Mouse (Mus musculus) yolk sac, embryonic 10.5 days (tissue): ENCODE results near the gene Asrgl1.
"Not testable (repeated sequence)": the region's sequence is repeated elsewhere in the genome, so short reads cannot be mapped to it uniquely, and the experiment has no call there.

Source experiments
- DNase-seq: peaks from one replicate; pipeline ENCODE4 v3.0.0-alpha.2; 2017; ENCODE audit warnings: low spot score

Gene Asrgl1

DNA sequence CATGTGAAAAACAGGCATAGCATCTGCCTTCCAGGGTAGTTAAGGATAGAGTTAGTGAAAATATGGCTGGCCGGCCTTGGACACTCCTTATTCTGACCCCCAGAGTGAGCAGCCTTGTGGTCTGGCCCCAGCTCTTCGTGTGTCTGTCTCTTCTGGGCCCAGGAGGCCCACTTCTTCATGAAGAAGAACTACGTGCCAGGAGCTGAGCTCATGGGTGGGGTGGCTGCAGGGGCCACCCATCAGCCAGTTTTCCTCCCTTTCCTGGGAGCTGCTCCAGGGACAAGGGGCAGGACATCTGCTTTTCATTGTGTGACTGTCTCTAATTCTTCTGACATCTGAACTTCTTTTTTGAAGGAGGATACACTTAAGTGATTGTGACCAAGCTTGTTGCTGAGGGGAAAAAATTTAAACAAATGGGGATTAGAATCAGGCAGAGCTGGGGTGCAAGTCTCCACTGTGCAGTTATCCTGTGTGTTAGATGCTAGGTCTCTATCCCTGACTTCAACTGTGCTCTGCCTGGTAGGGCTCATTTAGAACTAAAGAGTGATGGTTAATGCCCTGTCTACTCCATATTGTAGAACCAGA lies 30.2 kb downstream of the Asrgl1 start:
- DNase-seq: no peak

- DNase-seq: no peak
Measured at GRCm38 (mm10) chr19:9103986-9104385, 31.4 kb downstream of the Asrgl1 start.

- no peak for DNase-seq
Measured at GRCm38 (mm10) chr19:9101062-9101457, 34.4 kb downstream of the Asrgl1 start.

GRCm38 (mm10) chr19:9100297-9101061 lies 35.0 kb downstream of the Asrgl1 start:
- DNase-seq: no peak

DNA sequence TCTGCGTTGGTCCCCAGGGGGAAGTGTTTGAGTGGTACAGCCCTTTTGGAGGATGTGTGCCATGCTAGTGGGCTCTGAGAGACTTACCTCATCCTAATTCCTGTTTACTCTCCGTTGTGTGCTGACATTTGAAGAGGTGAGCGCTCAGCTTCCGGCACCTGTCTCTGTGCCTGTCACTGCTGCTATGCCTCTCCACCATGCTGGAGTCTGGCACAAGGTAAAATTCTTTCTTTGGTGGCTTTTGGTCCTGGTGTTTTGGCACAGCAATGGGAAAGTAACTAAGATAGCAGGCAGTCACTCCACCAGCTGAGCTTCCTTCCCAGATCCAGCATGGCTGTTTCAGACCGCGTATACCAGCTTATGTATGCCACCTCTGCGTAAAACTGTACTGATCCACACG lies 35.7 kb downstream of the Asrgl1 start:
- DNase-seq: no peak

- DNase-seq: no peak
Measured at GRCm38 (mm10) chr19:9097441-9097840, 38.0 kb downstream of the Asrgl1 start.

DNA sequence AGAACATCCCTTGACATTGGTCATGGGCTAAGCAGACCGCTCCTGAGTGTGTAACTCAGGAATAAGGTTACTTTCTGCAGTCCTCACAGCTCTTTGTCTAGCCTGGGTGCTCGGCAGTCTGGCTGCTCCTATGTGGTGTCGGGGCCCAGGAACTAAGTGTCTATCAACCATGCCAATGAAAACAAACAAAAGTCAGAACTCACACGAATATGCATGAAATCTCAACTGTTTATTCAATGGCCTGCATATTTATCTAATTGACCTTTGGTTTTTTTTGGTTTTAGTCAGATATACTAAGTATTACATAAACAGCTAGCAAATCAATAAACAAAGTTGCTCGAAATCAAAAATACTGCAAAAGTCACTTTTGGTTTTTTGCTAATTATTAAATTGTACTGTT lies 40.3 kb downstream of the Asrgl1 start:
- no peak for DNase-seq

DNA sequence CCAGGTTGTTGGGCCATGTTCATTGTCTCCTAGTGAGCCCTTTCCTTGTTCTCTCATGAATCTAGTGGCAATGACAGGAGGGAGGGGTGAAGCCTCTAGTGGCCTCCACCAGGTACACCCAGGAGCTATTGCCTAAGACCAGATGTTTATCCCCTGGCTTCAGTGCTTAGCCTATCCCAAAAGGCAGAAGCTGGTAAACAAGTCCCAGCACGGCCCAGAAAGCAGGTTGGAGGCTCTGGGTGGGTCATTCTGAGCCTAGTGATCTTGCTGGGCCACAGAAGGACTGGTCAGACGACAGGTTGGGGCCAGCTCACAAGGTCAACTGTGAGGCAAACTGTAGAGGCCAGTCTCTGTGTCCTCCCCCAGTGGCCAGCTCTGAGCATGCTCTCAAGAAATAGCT lies 44.7 kb downstream of the Asrgl1 start:
- no peak for DNase-seq

DNA sequence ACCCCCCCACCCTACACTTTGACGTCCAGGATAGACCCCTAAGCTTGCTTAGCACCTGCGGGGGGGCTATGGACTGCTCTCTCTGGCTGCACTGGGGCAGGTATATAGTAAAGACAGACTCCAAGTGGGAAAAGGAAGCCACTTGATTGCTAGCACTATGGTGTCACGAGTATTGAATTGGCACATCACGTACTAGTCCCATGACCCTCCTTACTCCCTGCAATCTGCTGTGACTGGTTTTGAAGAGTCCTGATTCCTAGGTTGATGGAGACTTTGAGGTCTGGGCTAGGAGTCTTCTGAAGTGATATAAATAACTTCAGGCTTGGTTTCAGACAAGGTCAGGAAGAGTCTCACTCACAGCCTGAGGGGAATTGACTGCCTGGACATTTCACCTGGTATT lies 45.2 kb downstream of the Asrgl1 start:
- DNase-seq: no peak

- DNase-seq: no peak
Measured at GRCm38 (mm10) chr19:9087821-9088220, 47.6 kb downstream of the Asrgl1 start, which contains the start of gene Scgb1a1. Gene Scgb1a1, minus strand, starts transcription at chr19:9087958.

- not testable (repeated sequence) for DNase-seq
Measured at GRCm38 (mm10) chr19:9083892-9084291, 51.5 kb downstream of the Asrgl1 start.

GRCm38 (mm10) chr19:9083010-9083355 lies 52.5 kb downstream of the Asrgl1 start:
- DNase-seq: no peak

DNA sequence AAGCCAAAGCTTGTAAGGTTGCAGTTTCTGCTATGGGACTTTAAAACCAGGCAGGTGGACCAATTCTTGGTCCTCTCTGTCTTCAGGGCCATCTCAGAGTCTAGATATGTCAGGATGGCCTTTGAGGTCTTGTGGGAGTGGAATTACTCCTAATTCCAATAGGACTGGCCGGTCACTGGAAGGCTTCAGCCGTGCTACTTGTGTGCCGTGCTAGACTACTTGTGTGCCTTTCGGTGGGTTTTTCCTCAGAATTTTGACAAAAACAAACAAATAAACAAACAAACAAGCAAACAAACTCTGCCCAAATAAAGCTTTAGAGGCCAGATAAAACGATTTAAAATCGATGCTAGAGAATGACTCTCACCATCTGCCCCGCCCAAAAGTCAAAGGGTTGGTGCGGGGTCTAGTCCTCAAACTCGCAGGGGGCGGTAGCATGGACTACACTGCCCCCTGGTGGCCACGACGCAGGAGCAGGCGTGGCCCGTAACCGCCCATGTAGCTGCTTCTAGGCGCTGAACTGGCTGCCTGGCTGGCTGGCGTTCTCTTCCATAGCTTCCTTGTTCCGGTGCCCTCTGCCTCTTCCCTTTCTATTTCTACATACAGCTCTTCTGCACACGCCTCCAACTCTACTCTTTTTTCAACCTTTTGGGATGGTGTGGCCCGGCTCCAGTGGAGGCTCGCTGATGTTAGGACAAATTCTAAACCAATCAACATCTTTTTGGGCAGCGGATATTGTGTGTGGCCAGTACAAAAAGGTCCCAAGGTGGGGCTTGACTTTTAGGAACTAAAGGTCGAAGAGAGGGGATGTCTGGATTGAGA lies 53.0 kb downstream of the Asrgl1 start:
- peak; percentile 79 for DNase-seq

- peak; percentile 38 for DNase-seq
Measured at GRCm38 (mm10) chr19:9081311-9082190, 53.9 kb downstream of the Asrgl1 start.

DNA sequence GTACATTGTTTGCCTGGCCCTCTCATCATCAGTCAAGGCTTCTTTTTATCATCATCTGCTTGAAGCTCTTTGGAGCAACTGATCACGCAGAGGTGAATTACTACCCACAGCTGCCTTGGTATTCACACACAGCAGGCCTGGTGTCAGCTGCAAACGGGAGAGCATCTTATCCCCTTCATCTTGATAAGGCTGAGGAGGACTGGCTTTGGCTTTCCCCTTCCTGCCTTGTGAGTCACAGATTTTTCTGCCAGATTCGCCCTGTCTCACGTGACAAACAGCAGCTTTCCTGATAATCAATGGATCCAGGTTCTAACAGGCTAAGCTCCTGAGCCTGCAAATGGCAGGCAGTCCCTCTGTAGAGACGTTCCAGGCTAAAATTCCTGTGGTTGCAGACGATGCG lies 55.5 kb downstream of the Asrgl1 start:
- DNase-seq: peak; percentile 61

DNA sequence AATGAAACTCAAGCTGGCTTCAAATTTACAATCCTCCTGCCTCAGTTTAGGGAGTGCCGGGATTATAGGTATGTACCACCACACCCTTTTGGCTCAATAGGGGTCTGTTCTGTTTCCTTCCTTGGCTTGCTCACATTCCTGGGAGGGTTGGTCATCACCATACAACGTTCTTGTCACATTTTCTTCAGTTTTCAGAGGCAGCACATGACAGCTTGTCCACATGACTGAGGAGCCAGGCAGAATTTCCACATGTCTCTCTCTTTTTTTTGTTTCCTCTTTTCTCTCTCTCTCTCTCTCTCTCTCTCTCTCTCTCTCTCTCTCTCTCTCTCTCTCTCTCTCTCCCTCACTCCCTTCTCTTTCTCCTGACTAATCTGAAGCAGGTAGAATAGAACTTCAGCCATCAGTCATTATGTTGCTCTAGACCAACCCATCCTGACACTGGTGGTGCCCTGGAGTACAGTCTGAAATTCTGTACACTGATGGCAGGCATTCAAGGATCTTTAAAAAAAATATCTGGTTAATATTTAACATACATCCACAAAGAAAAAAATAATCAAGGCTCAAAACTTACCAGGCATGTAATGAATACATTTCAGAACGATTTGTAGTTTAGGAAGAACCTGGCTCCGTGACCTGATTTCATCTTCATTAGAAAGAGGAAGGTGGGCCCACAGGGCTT lies 58.3 kb downstream of the Asrgl1 start:
- DNase-seq: no peak

- DNase-seq: no peak
Measured at GRCm38 (mm10) chr19:9076035-9076434, 59.4 kb downstream of the Asrgl1 start.

DNA sequence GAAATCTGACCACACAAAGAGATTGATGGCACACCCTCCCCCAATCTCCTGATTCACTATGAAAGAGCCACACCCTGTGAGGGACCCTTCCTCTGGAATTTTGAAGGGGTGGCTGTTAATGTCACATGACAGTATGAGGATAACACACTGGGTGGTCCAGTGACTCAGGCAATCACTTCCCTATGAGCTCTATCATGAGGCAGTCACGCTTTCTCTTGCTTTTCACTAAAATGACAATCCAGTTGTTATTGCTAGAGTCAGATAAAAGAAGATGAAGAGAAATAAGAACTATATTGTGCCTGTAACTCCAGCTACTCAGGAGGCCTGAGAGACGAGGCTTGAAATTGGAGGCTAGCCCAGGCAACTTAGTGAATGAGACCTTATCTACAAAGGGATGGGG lies 59.9 kb downstream of the Asrgl1 start:
- DNase-seq: no peak

DNA sequence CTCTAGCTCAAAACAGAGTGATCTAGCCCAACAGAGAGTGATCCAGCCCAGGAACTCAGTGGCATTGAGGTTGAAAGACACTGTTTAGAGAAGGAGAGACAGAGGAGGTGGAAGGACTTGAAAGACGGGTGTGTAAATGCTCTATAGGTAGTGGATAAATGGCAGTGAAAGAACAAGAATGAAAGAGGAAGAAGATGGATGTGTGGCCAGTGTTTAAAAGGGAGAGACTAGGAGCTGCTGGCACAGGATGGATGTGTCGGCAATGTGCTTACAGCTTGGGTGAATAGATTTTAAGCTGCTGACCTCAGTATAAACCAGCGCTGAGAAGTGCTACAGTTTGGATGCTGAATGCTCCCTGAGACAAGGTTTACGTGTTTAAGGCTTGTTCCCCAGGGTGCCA lies 61.0 kb downstream of the Asrgl1 start:
- no peak for DNase-seq

GRCm38 (mm10) chr19:9073776-9074411 lies 61.5 kb downstream of the Asrgl1 start:
- DNase-seq: no peak

DNA sequence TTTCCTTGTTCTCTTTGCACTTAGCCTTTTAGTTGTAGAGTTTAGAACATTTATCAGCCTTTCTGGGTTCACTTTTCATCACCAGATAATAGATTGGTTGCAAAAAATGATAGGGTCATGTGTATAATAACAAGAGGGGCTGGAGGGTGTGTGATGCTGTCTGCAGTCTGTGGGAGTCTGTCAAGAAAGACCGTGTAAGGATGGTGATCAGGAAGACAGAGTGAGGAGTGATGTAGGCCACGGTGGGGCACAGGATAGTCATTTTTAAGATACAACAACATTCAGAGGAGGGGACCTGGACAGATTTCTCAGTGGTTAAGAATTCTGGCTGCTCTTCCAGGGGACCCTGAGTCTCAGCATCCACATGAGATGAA lies 63.3 kb downstream of the Asrgl1 start:
- no peak for DNase-seq
